Mouse (Mus musculus) cortical plate, adult 2 months (tissue): ENCODE measurements around the gene Creb3l4.

ENCODE experiments used
- CTCF ChIP-seq: fragments of 200-500 bp; IDR thresholded peaks from 2 replicates; pipeline ENCODE4 v1.5.1; 2011; ENCODE audit warnings: mild to moderate bottlenecking, control low read depth, low read length; ENCODE audit not compliant: insufficient read depth; ENCODE audit errors: extremely low read depth
- POLR2A ChIP-seq: fragments of 200-500 bp; IDR thresholded peaks from 2 replicates; pipeline ENCODE4 v1.6.1; 2011; ENCODE audit warnings: mild to moderate bottlenecking, low read length, control low read depth; ENCODE audit not compliant: insufficient read depth; ENCODE audit errors: extremely low read depth

DNA sequence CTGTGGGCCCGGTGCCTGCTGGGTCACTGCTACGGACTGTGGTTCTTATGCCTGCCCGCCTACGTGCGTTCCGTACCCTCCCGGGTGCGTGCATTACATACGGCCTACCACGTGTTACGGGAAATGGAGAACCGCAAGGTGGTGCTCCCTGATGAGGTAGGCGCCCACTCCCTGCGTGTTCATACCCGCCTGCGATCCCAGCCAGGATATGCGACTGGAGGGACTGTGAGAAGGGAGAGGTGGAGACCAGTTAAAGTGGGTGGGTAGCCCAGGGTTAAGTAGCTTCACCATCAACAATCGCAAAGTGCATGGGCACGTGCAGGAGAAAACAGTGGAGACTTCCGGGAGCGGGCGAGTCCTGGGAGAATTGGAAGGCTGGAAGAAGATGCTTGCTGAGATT is 30.5 kb upstream of the Creb3l4 start:
- TF ChIP-seq CTCF (no peak), POLR2A (no peak)
